Mouse (Mus musculus) megakaryocyte progenitor cell, adult 5-6 weeks (primary cell): ENCODE data around the gene Ecm1. TPM values are rescaled to one million over a fixed set of nuclear protein-coding genes. Genes with fewer than 3 reads are reported as not detected.
"Not testable (repeated sequence)": the region's sequence is repeated elsewhere in the genome, so short reads cannot be mapped to it uniquely, and the experiment has no call there.

Experiments used
- ATAC-seq: replicated peaks from 2 replicates; pipeline ENCODE4 v1.8.0; 2016; ENCODE audit warnings: mild to moderate bottlenecking, moderate TSS enrichment, inconsistent platforms; ENCODE audit not compliant: poor library complexity
- total RNA-seq, 2 experiments: library from RNA; stranded (forward) in 1 of 2; stranded (reverse) in 1 of 2; fragments of 157-497, 149-512 nt in 1 of 2; fragments of 200-1000 nt in 1 of 2; gene quantifications; 2 replicates each; pipeline versions ENCODE4 v1.2.3 to v1.2.4; 2015 to 2017

The Ecm1 gene
- total RNA-seq, 2 experiments from 2014 or later, result 0.37 to 3.9 TPM

DNA sequence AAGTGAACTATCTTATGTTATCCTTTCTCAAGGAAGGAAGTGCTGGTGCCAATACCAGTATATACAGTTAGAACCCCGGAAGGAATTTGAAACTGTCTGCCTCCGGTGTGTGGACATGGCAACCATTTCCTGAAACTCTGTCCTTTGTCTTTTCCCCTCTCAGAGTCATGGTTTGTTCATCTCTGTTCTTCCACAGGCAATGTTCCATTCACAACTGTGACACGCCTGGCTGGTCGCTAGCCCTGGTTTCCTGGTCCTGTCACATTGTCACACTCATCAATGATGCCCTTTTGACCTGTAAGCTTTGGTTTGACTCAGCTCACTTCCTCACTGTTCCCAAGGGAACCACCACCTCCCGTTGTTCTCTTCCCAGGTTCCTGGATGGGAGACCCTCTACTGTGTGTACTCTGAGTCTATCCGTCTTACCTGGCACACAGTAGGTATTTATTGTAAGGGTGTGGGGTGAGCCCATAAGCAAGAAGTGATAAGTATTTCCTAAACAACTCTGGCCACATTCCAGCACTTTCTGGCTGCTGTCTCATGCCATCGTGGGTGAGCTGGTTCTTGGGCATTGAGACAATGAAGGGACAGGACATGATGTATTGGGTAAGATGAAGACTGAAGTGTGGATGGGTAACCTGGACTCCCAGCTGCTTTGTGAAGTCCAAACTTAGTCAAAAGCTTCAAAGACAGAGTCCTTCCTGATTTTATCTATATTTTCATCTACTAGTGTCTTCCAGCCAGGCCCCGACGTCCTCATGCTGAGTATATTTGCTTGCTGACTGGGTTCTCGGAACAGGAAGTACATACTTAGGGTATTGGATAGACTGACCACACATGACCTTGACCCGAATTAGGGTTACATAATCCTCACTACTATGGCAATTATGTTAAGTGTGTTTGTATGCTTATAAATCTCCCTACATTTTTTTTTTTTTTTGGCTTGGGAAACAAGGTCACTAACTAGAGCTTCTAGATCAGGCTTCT, 45.3 kb downstream of the Ecm1 start:
- peak; percentile 66 for ATAC-seq

- no peak for ATAC-seq
Measured at GRCm38 (mm10) chr3:95692677-95693076, 46.7 kb downstream of the Ecm1 start.

DNA sequence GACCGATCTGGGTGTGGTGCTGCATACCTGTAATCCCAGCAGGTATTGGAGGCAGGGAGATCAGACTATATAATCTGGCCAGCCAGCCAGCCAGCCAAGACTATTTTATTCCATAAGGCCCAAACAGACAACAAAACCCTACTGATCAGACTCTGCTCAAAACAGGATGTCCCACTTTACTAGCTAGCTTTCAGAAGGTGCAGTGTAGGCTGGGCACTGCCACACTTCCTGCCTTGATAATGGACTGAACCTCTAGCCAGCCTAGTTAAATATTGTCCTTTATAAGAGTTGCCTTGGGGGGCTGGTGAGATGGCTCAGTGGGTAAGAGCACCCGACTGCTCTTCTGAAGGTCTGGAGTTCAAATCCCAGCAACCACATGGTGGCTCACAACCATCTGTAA, 48.8 kb downstream of the Ecm1 start:
- ATAC-seq, result not testable (repeated sequence)

DNA sequence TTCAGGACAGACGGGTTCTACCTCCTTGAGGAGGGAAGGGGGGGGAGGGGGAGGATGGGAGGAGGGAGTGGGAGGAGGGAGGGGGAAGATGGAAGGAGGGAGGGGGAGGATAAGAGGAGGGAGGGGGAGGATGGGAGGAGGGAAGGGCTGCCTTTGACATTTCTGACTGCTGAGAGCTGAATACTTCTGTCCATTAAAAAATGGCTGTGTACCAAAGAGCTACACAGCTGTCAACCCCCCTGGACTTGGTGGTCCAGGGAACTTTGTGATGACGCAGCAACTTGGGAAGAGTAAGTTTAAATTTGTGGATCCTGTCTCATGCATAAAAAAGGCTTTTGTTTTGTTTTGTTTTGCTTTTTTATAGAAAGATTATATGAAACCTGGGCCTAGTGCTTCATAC, 49.4 kb downstream of the Ecm1 start:
- no peak for ATAC-seq

- ATAC-seq, result no peak
Measured at GRCm38 (mm10) chr3:95689171-95689915, 50.0 kb downstream of the Ecm1 start.

DNA sequence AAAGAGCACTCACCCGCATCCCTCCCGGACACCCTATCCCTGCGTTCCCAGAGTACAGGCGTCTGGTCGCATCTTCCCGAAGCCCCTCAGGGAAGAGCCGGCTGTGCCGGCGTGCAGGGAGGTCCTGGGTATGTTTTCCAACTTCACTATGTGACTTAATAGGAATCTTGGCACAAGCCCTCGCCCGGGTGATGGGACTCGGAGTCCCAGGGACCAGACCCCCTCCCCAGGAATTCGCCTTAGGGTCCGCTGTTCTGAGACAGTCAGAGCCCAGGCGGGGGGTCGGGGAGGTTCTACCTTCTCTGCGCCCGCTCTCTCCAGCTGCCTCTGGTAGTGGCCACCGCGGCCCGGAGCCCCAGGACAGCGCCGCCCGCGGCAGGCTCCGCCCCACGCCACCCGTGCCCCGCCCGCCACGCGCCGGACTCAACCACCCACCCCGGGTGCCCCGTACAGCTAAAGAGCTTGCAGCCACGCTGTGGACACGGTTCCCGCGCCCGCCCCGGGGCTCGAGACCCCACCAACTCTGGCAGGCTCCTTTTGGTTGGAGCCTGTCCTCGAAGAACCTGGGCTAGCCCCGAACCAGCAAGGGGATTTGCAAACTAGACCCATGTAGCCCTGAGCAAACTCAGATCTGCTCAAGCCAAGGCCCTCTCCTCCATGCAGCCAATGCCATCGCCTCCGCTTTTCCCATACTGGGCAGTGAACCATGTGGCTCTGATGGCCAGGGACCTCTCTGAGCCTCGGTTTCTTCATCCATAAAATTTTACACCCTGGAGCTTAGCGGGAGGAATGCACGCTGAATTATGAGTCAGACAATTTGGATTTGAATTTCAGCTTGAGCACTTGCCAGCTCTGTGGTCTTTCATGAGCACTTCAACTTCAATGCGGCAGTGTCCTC, 51.6 kb downstream of the Ecm1 start, which contains the start of gene Adamtsl4:
Gene Adamtsl4, minus strand, starts transcription at position 394 of the 898 bp plus-strand sequence.
- ATAC-seq, result peak; percentile 69

GRCm38 (mm10) chr3:95687168-95687523, 52.2 kb downstream of the Ecm1 start:
- ATAC-seq, result no peak

GRCm38 (mm10) chr3:95686492-95687167, 52.7 kb downstream of the Ecm1 start:
- no peak for ATAC-seq

DNA sequence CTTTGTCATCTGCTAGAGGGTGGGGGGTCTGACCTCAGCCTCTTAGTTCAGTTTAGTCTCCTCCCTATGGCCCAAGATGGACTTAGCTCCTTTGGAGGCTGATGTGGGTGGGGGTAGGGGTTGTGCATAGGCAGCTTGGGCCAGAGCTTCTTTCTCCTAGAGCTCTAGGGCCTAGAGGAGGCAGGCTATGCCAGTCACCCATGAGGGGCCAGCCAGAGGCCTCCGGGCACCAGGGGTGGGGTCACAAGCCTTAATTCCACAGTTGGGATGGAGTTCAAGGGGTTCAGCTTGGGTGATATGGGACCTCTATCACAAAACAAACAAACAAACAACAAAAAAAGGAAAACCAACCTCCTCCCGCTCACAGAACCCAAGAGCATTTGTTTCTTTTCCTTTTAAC, 53.7 kb downstream of the Ecm1 start:
- ATAC-seq, result no peak

DNA sequence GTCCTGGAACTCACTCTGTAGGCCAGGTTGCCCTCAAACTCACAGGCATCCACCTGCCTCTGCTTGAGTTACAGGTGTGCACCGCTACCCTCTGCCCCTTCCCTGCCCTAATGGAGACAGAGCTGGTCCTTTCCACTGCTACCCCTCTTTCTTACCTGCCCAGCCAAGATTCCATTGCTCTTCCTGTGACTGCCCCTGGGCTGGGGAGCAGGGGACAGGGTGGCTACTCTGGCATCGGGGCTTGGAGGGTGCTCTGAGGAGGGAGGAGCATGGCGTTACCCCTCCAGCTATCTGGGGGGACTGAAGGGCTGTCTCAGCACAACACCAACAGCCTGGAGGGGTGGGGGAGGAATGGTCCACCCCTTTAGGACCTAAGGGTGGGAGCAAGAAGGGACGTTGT, 54.1 kb downstream of the Ecm1 start:
- no peak for ATAC-seq

DNA sequence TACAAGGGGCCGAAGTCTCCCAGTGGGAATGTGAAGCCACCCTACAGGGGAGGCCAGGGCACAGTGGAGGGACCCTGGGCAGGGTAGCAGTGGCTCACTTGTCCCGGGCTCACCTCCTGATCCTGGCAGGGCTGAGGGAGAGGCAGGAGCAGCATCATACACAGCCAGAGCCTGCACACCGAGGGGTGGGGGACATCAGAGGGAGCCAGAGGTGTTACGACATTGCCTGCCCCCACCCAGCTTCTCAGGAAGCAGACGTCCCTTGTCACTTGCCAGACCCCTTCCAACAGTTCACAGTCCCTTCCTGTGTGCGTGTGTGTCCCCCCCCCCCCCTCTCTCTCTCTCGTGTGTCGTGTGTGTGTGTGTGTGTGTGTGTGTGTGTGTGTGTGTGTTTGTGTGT, 54.5 kb downstream of the Ecm1 start:
- peak; percentile 44 for ATAC-seq

Other genes with a start within 250 kb of the Ecm1 start
- 0.17 and 0.49 TPM in 2 replicates for gene Ctsk, start 240.3 kb downstream of the Ecm1 start, total RNA-seq (2015)
- not detected in 2 replicates for gene Ctsk, start 240.3 kb downstream of the Ecm1 start, total RNA-seq (2017)
- gene Ctss, start 212.8 kb downstream of the Ecm1 start, total RNA-seq (2015), result 43.7 and 64.7 TPM in 2 replicates
- gene Ctss, start 212.8 kb downstream of the Ecm1 start, total RNA-seq (2017), result 73.6 and 105 TPM in 2 replicates
- gene Hormad1, start 179.9 kb downstream of the Ecm1 start, total RNA-seq (2015), result not detected in 2 replicates
- not detected in 2 replicates for gene Hormad1, start 179.9 kb downstream of the Ecm1 start, total RNA-seq (2017)
- gene Golph3l, start 150.6 kb downstream of the Ecm1 start, total RNA-seq (2015), result 57.3 and 60.3 TPM in 2 replicates
- gene Golph3l, start 150.6 kb downstream of the Ecm1 start, total RNA-seq (2017), result 40.0 and 66.2 TPM in 2 replicates
- 32.6 and 37.1 TPM in 2 replicates for gene Ensa, start 114.6 kb downstream of the Ecm1 start, total RNA-seq (2015)
- gene Ensa, start 114.6 kb downstream of the Ecm1 start, total RNA-seq (2017), result 49.7 and 66.8 TPM in 2 replicates
- gene Mcl1, start 80.8 kb downstream of the Ecm1 start, total RNA-seq (2015), result 154 and 191 TPM in 2 replicates
- 131 and 135 TPM in 2 replicates for gene Mcl1, start 80.8 kb downstream of the Ecm1 start, total RNA-seq (2017)
- gene Adamtsl4, start 51.7 kb downstream of the Ecm1 start, total RNA-seq (2015), result 0.17 and 1.4 TPM in 2 replicates
- gene Adamtsl4, start 51.7 kb downstream of the Ecm1 start, total RNA-seq (2017), result 0.33 TPM in 1 of 2 replicates, not detected in the other
- 27.8 and 29.9 TPM in 2 replicates for gene Tars2, start 20.6 kb upstream of the Ecm1 start, total RNA-seq (2015)
- 47.3 and 52.2 TPM in 2 replicates for gene Tars2, start 20.6 kb upstream of the Ecm1 start, total RNA-seq (2017)
- 51.7 and 59.5 TPM in 2 replicates for gene Rprd2, start 79.3 kb upstream of the Ecm1 start, total RNA-seq (2015)
- gene Rprd2, start 79.3 kb upstream of the Ecm1 start, total RNA-seq (2017), result 18.9 and 22.5 TPM in 2 replicates
- 41.2 and 56.2 TPM in 2 replicates for gene Prpf3, start 116.3 kb upstream of the Ecm1 start, total RNA-seq (2015)
- 25.7 and 51.2 TPM in 2 replicates for gene Prpf3, start 116.3 kb upstream of the Ecm1 start, total RNA-seq (2017)
- 132 and 147 TPM in 2 replicates for gene Mrps21, start 131.9 kb upstream of the Ecm1 start, total RNA-seq (2015)
- gene Mrps21, start 131.9 kb upstream of the Ecm1 start, total RNA-seq (2017), result 382 and 387 TPM in 2 replicates
- gene Ciart, start 142.7 kb upstream of the Ecm1 start, total RNA-seq (2015), result 0.56 and 1.3 TPM in 2 replicates
- 2.8 and 3.3 TPM in 2 replicates for gene Ciart, start 142.7 kb upstream of the Ecm1 start, total RNA-seq (2017)
- gene BC028528, start 152.4 kb upstream of the Ecm1 start, total RNA-seq (2015), result 55.1 and 62.0 TPM in 2 replicates
- gene BC028528, start 152.4 kb upstream of the Ecm1 start, total RNA-seq (2017), result 63.3 and 68.9 TPM in 2 replicates
- 30.6 and 30.8 TPM in 2 replicates for gene Aph1a, start 154.4 kb upstream of the Ecm1 start, total RNA-seq (2015)
- 34.9 and 35.1 TPM in 2 replicates for gene Aph1a, start 154.4 kb upstream of the Ecm1 start, total RNA-seq (2017)
- not detected in 2 replicates for gene Car14, start 165.1 kb upstream of the Ecm1 start, total RNA-seq (2015)
- gene Car14, start 165.1 kb upstream of the Ecm1 start, total RNA-seq (2017), result not detected in 2 replicates
- 101 and 132 TPM in 2 replicates for gene Anp32e, start 189.7 kb upstream of the Ecm1 start, total RNA-seq (2015)
- gene Anp32e, start 189.7 kb upstream of the Ecm1 start, total RNA-seq (2017), result 384 and 526 TPM in 2 replicates